In the genomic region with DNA sequence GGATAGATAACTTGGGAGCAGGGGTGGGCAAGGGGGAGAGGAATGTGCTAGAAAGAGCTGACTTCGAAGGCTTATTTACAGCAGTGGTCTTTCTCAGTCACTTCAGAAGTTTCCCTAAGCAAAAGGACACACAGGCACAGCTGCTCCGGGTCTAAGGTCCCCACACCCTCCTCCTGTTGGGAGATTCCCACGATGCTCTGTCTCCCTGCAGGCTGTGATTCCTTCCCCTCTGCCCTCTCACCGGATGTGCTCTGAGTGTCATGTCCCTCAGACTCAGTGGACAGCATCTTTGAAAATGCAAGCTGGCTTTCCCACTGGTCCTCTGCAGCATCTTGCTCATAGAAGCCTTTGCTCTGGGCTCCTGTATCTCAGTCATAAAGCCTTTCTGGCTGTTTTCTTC, we compare ENCODE assay signal across 10 mouse cellular contexts. TPM values are rescaled to one million over a fixed set of nuclear protein-coding genes. Genes with fewer than 3 reads are reported as not detected.
DNase-seq lines count a peak whose midpoint lies in the region; ATAC-seq and TF ChIP-seq lines count a peak whose summit lies in the region.
"Had no signal": no experiment of that assay in that cellular context is flagged by ENCODE, and none has a peak within 500 bp of the region (broad histone marks: within the 10 kb centered on the region; RNA-seq: fewer than 3 reads in every experiment).

No protein-coding gene starts in this region.

- DNase-seq in spleen, adult 2 months (ENCODE audit: low read depth in 1 of 2, low spot score in 2 of 2): no peak
- no peak for DNase-seq in spleen, postnatal 36 days (ENCODE audit: low spot score in 2 of 2)
- DNase-seq in stomach, postnatal 0 days (ENCODE audit: low spot score): no peak
- no peak for DNase-seq in cerebellum, adult 18-20 months
- no peak for DNase-seq in Muller cell, postnatal 12 days (ENCODE audit: inconsistent ontology term)
- DNase-seq in ovary, postnatal 36 days (ENCODE audit: low spot score): no peak
- DNase-seq: gastrocnemius, postnatal 10 days; right cerebral cortex, postnatal 25 days had no signal

- H3K9ac ChIP-seq in intestine, embryonic 15.5 days: no peak overlapping the region
- no peak overlapping the region for H3K9ac ChIP-seq in liver, embryonic 12.5 days
- no peak overlapping the region for H3K9ac ChIP-seq in stomach, postnatal 0 days (ENCODE audit: low read length)

- H3K27me3 ChIP-seq in spleen, adult 2 months (ENCODE audit: control insufficient read depth, insufficient read depth, low read length): no peaks in the 10 kb centered on the region
- H3K27me3 ChIP-seq in intestine, embryonic 15.5 days (replicated peaks): no peaks in the 10 kb centered on the region
- no peaks in the 10 kb centered on the region for H3K27me3 ChIP-seq in liver, embryonic 12.5 days (replicated peaks)
- no peaks in the 10 kb centered on the region for H3K27me3 ChIP-seq in stomach, postnatal 0 days (ENCODE audit: control insufficient read depth, insufficient read depth, low read length)

- H3K4me1 ChIP-seq in spleen, adult 2 months (ENCODE audit: control insufficient read depth, insufficient read depth, insufficient read length): no peaks in the 10 kb centered on the region
- H3K4me1 ChIP-seq in intestine, embryonic 15.5 days (replicated peaks): peaks cover 20% of the 10 kb centered on the region
- peaks cover 55% of the 10 kb centered on the region for H3K4me1 ChIP-seq in liver, embryonic 12.5 days
- H3K4me1 ChIP-seq in stomach, postnatal 0 days (replicated peaks; ENCODE audit: control insufficient read depth, insufficient read depth): no peaks in the 10 kb centered on the region

- ATAC-seq in intestine, embryonic 15.5 days: no peak
- no peak for ATAC-seq in liver, embryonic 12.5 days
- no peak for ATAC-seq in stomach, postnatal 0 days (ENCODE audit: low FRiP score, low TSS enrichment)

- no peak for TF ChIP-seq POLR2A in spleen, adult 2 months (IDR thresholded peaks at IDR 0.05; ENCODE audit: low read depth, low read length)

- H3K27ac ChIP-seq in spleen, adult 2 months (ENCODE audit: insufficient read depth, low read length): 0 out of 2 replicates have a peak overlapping the region, but pooled peaks have one; percentile 9
- H3K27ac ChIP-seq in intestine, embryonic 15.5 days: peak overlapping the region; percentile 74; the same call in 1 of the 2 replicates
- H3K27ac ChIP-seq in liver, embryonic 12.5 days: peak overlapping the region; percentile 38; the same call in 1 of the 2 replicates
- H3K27ac ChIP-seq in stomach, postnatal 0 days (replicated peaks): 0 out of 2 replicates have a peak overlapping the region, but pooled peaks have one; percentile 18

- H3K4me2 ChIP-seq in intestine, embryonic 15.5 days (replicated peaks): no peak overlapping the region
- H3K4me2 ChIP-seq in liver, embryonic 12.5 days: no peak overlapping the region
- H3K4me2 ChIP-seq in stomach, postnatal 0 days (replicated peaks; ENCODE audit: low read depth): no peak overlapping the region

- TF ChIP-seq CTCF in spleen, adult 2 months (IDR thresholded peaks at IDR 0.05; ENCODE audit: extremely low read depth, insufficient read depth, insufficient read length, insufficient replicate concordance): no peak
- no peak for TF ChIP-seq CTCF in stomach, postnatal 0 days (IDR thresholded peaks at IDR 0.05; ENCODE audit: low read depth)

- WGBS in spleen, adult 2 months: 67% methylated on average over 4 of the region's 4 CpGs
- WGBS in intestine, embryonic 15.5 days: 29% methylated on average over 4 of the region's 4 CpGs
- WGBS in liver, embryonic 12.5 days (ENCODE audit: insufficient replicate concordance): 48% methylated on average over 4 of the region's 4 CpGs
- 35% methylated on average over 4 of the region's 4 CpGs for WGBS in stomach, postnatal 0 days

- TF ChIP-seq EP300 in stomach, postnatal 0 days (optimal IDR thresholded peaks at IDR 0.05): no peak

- H3K9me3 ChIP-seq in intestine, embryonic 15.5 days: no peaks in the 10 kb centered on the region
- no peaks in the 10 kb centered on the region for H3K9me3 ChIP-seq in liver, embryonic 12.5 days (replicated peaks)
- H3K9me3 ChIP-seq in stomach, postnatal 0 days (ENCODE audit: control insufficient read depth, low read length): no peaks in the 10 kb centered on the region

- no peaks in the 10 kb centered on the region for H3K36me3 ChIP-seq in spleen, adult 2 months (ENCODE audit: control insufficient read depth, insufficient read depth, low read length)
- no peaks in the 10 kb centered on the region for H3K36me3 ChIP-seq in intestine, embryonic 15.5 days
- H3K36me3 ChIP-seq in liver, embryonic 12.5 days: no peaks in the 10 kb centered on the region
- H3K36me3 ChIP-seq in stomach, postnatal 0 days (ENCODE audit: control insufficient read depth, insufficient read depth, low read length): no peaks in the 10 kb centered on the region

- no peak overlapping the region for H3K4me3 ChIP-seq in spleen, adult 2 months (ENCODE audit: extremely low read depth, insufficient read depth, insufficient read length)
- no peak overlapping the region for H3K4me3 ChIP-seq in intestine, embryonic 15.5 days (replicated peaks)
- H3K4me3 ChIP-seq in liver, embryonic 12.5 days: no peak overlapping the region
- H3K4me3 ChIP-seq in stomach, postnatal 0 days (ENCODE audit: low read depth, low read length): no peak overlapping the region

RNA-seq across cellular contexts. Expression of a gene that starts 47.4 kb away (rescaled TPM):
- polyA plus RNA-seq in spleen, adult 2 months (2012; rRNA removed): 1.9 TPM in 2 replicates
- 60.0 and 69.2 TPM in 2 replicates for polyA plus RNA-seq in intestine, embryonic 15.5 days (2015; fragmentation: Nextera tagmentation; extraction: Ambion mirVana)
- 33.3 and 35.4 TPM in 2 replicates for polyA plus RNA-seq in liver, embryonic 12.5 days (2016; fragmentation: Nextera tagmentation; extraction: Ambion mirVana)
- polyA plus RNA-seq in stomach, postnatal 0 days (2015; fragmentation: Nextera tagmentation; extraction: Ambion mirVana): 44.3 and 45.3 TPM in 2 replicates

Comparison
In these comparisons a context has a peak if more than half of its experiments do, and no peak if none do; other contexts are left out.
1. H3K27ac ChIP-seq: peak in every context shown above with its lines; median percentile 74 in intestine, embryonic 15.5 days; 38 in liver, embryonic 12.5 days; 18 in stomach, postnatal 0 days; 9 in spleen, adult 2 months.
2. RNA of a gene that starts 47.4 kb away (polyA plus RNA-seq): 60.0 to 69.2 TPM in intestine, embryonic 15.5 days, 44.3 to 45.3 TPM in stomach, postnatal 0 days and 33.3 to 35.4 TPM in liver, embryonic 12.5 days; 1.9 TPM in spleen, adult 2 months; every median in the first group is over 10 times any median in the second.